Mouse (Mus musculus) layer of hippocampus, adult 8-10 months (tissue): ENCODE measurements around the gene Tbc1d10b. TPM values are rescaled to one million over a fixed set of nuclear protein-coding genes. Genes with fewer than 3 reads are reported as not detected.

Experiments
- DNase-seq, 2 experiments: peaks; one replicate each; pipeline ENCODE4 v3.0.0; 2022; ENCODE audit warnings: low spot score in 2 of 2
- total RNA-seq, 4 experiments: library from RNA; stranded (reverse); gene quantifications; 2 replicates each; pipeline ENCODE4 v1.2.4; 2022

The Tbc1d10b gene
- total RNA-seq, 4 experiments from 2014 or later = 97.9 to 106 (median 101) TPM

- DNase-seq = no peak
Observed at GRCm38 (mm10) chr7:127162546-127162945, 45.7 kb downstream of the Tbc1d10b start.

DNA sequence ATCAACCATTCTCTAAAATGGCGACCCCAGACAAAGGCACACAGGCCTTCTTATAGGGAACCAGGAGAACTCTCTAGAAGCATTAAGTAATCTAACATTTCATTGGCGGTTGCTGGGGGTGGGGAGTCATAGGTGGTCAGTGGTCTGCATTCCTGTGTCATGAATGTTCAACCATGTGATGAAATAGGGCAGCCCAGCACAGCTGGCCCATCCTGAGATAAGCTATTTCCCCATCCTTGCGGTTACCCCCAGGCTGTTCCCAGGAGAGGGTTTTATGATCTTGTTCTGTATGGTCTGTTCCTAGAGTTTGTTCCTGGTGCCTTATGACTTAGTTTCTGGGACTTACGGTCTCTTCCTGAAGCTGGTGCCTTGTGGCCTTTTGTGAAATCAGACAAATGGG is 50.7 kb downstream of the Tbc1d10b start:
- no peak for DNase-seq

DNA sequence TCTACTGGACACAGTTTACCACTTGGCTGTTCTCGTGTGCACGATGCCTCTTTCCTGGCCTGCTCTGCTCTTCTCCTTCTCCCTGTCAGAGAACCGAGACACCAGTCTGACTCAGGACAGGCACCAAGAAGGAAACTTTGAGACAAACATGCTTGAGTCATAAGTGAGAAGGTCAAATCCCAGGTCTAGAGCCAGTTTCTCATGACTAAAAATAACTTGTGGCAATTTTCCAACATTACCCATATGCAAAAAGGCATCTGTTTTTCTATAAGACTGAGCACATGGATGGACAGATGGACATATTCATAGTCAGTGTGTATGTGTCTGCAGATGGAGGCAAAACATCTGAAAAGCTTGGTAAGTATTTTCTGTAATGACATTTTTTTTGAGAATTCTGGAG is 54.8 kb downstream of the Tbc1d10b start:
- no peak for DNase-seq

DNA sequence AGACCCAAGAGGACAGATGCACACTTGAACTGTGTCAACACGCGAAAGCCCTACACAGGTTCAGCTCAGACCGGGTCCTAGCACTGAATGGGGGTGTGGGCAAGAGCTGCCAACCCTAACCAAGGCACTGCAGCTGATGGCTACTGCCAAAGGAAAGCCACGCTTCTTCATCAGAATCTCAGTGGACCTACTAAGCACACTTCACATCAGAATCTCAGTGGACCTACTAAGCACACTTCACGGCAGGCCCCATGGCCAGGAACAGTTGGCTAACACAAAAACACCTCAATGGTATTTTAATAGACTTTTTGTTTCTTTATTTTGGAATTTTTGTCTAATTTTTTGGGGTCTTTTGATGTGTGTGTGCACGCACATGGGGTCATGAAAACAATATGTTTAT is 55.8 kb downstream of the Tbc1d10b start:
- no peak for DNase-seq

GRCm38 (mm10) chr7:127147901-127148300 is 60.4 kb downstream of the Tbc1d10b start:
- DNase-seq = no peak

Other genes starting within 250 kb of the Tbc1d10b start
- 100 to 1,000 TPM; 138 to 156 (median 152) TPM for gene Cdipt, start 232.6 kb downstream of the Tbc1d10b start, total RNA-seq
- 1 to 10 TPM in 1 of 4 experiments, not detected in 3; 1.0 TPM for gene Cdiptos, start 232.4 kb downstream of the Tbc1d10b start, total RNA-seq
- 10 to 100 TPM; 10.5 to 17.2 (median 14.1) TPM for gene Mvp, start 193.8 kb downstream of the Tbc1d10b start, total RNA-seq
- not detected for gene Pagr1b, start 192.0 kb downstream of the Tbc1d10b start, total RNA-seq
- gene Pagr1a, start 191.1 kb downstream of the Tbc1d10b start, total RNA-seq = 10 to 100 TPM; 18.9 to 59.7 (median 27.8) TPM
- gene Gm42742, start 187.4 kb downstream of the Tbc1d10b start, total RNA-seq = 10 to 100 TPM; 20.5 to 63.0 (median 52.5) TPM
- gene Prrt2, start 187.3 kb downstream of the Tbc1d10b start, total RNA-seq = 100 to 1,000 TPM; 208 to 223 (median 215) TPM
- gene Maz, start 181.4 kb downstream of the Tbc1d10b start, total RNA-seq = 100 to 1,000 TPM; 204 to 209 (median 206) TPM
- 1 to 10 TPM; 2.5 to 9.4 (median 3.8) TPM for gene Kif22, start 166.0 kb downstream of the Tbc1d10b start, total RNA-seq
- not detected for gene Zg16, start 121.1 kb downstream of the Tbc1d10b start, total RNA-seq
- gene AI467606, start 117.1 kb downstream of the Tbc1d10b start, total RNA-seq = 1 to 10 TPM; 1.2 to 3.7 (median 2.3) TPM
- 1 to 10 TPM in 1 of 4 experiments, under 1 TPM in 3; 0.22 to 1.1 (median 0.53) TPM for gene Qprt, start 86.2 kb downstream of the Tbc1d10b start, total RNA-seq
- gene Spn, start 70.6 kb downstream of the Tbc1d10b start, total RNA-seq = under 1 TPM; 0.29 to 0.68 (median 0.46) TPM
- 10 to 100 TPM; 87.4 to 94.4 (median 90.0) TPM for gene Cd2bp2, start 12.4 kb downstream of the Tbc1d10b start, total RNA-seq
- 1 to 10 TPM; 2.8 to 5.1 (median 3.6) TPM for gene Mylpf, start 422 bp upstream of the Tbc1d10b start, total RNA-seq
- gene Zfp553, start 24.6 kb upstream of the Tbc1d10b start, total RNA-seq = 10 to 100 TPM; 20.6 to 21.4 (median 20.9) TPM
- 1 to 10 TPM; 2.4 to 7.9 (median 7.0) TPM for gene Sept1, start 24.7 kb upstream of the Tbc1d10b start, total RNA-seq
- gene Zfp771, start 35.8 kb upstream of the Tbc1d10b start, total RNA-seq = 10 to 100 TPM; 51.6 to 62.9 (median 58.3) TPM
- gene Dctpp1, start 52.2 kb upstream of the Tbc1d10b start, total RNA-seq = 10 to 100 TPM; 16.8 to 21.7 (median 19.5) TPM
- gene Sephs2, start 65.6 kb upstream of the Tbc1d10b start, total RNA-seq = 10 to 100 TPM; 36.9 to 43.1 (median 40.0) TPM
- gene Itgal, start 87.8 kb upstream of the Tbc1d10b start, total RNA-seq = under 1 TPM; 0.36 to 0.73 (median 0.53) TPM
- gene Zfp768, start 137.1 kb upstream of the Tbc1d10b start, total RNA-seq = 10 to 100 TPM; 12.3 to 15.1 (median 13.0) TPM
- gene Zfp747, start 167.6 kb upstream of the Tbc1d10b start, total RNA-seq = 1 to 10 TPM; 7.3 to 9.2 (median 8.1) TPM
- 1 to 10 TPM; 4.0 to 4.6 (median 4.3) TPM for gene 9130019O22Rik, start 178.7 kb upstream of the Tbc1d10b start, total RNA-seq
- 1 to 10 TPM; 6.7 to 8.0 (median 7.2) TPM for gene E430018J23Rik, start 185.2 kb upstream of the Tbc1d10b start, total RNA-seq
- 1 to 10 TPM; 3.5 to 5.8 (median 5.0) TPM for gene Zfp764, start 198.4 kb upstream of the Tbc1d10b start, total RNA-seq
- gene Zfp688, start 213.6 kb upstream of the Tbc1d10b start, total RNA-seq = 10 to 100 TPM; 11.8 to 16.7 (median 14.6) TPM
- 1 to 10 TPM; 4.5 to 7.3 (median 5.5) TPM for gene Zfp689, start 240.7 kb upstream of the Tbc1d10b start, total RNA-seq